Mouse (Mus musculus) hindbrain, embryonic 14.5 days (tissue): Measurements from ENCODE around the gene Klhl5. TPM values are rescaled to one million over a fixed set of nuclear protein-coding genes. Genes with fewer than 3 reads are reported as not detected.

ENCODE experiments used
- ATAC-seq: fragments of 200-750 bp; cut with Nextera tagmentation; 2 replicates; pipeline ENCODE4 v1.8.0; 2017; ENCODE audit warnings: moderate number of reproducible peaks, mild to moderate bottlenecking, moderate TSS enrichment, moderate library complexity; ENCODE audit not compliant: low FRiP score
- DNase-seq: peaks from one replicate; pipeline ENCODE4 v3.0.0-alpha.2; 2015; ENCODE audit warnings: low spot score
- H3K27ac ChIP-seq: fragments of 300-500 bp; sonication (generic); 2 replicates; pipeline ENCODE4 v1.5.1; 2014; ENCODE audit warnings: mild to moderate bottlenecking, moderate library complexity
- H3K27me3 ChIP-seq: fragments of 300-500 bp; sonication (generic); 2 replicates; pipeline ENCODE4 v1.6.1; 2014; ENCODE audit warnings: mild to moderate bottlenecking, low read length, mixed read lengths; ENCODE audit not compliant: control insufficient read depth, insufficient read depth
- H3K36me3 ChIP-seq: fragments of 300-500 bp; sonication (generic); replicated peaks from 2 replicates; pipeline ENCODE4 v1.6.1; 2014; ENCODE audit not compliant: control insufficient read depth, insufficient read depth
- H3K4me1 ChIP-seq: fragments of 300-500 bp; sonication (generic); replicated peaks from 2 replicates; pipeline ENCODE4 v1.6.1; 2014; ENCODE audit warnings: antibody characterized with exemption, low read length, mixed read lengths; ENCODE audit not compliant: control insufficient read depth, insufficient read depth
- H3K4me2 ChIP-seq: fragments of 300-500 bp; sonication (generic); replicated peaks from 2 replicates; pipeline ENCODE4 v1.6.1; 2014; ENCODE audit warnings: mild to moderate bottlenecking, moderate library complexity
- H3K4me3 ChIP-seq: fragments of 300-500 bp; sonication (generic); replicated peaks from 2 replicates; pipeline ENCODE4 v1.5.1; 2014; ENCODE audit warnings: mild to moderate bottlenecking, low read length
- H3K9ac ChIP-seq: fragments of 300-500 bp; sonication (generic); 2 replicates; pipeline ENCODE4 v1.6.1; 2014
- H3K9me3 ChIP-seq: fragments of 300-500 bp; sonication (generic); 2 replicates; pipeline ENCODE4 v1.6.1; 2016; ENCODE audit warnings: low read length; ENCODE audit not compliant: control insufficient read depth
- WGBS: fragments of 180-500 bp; shearing (Covaris S2); extraction: QIAGEN DNeasy Blood & Tissue Kit; methylation state at CpG from one replicate; pipeline ENCODE4 v1.1.7; 2014; 5-methylcytosine and 5-hydroxymethylcytosine counted together
- polyA plus RNA-seq: library from polyadenylated mRNA; unstranded; fragments of >200 nt; fragmentation: Nextera tagmentation; extraction: Ambion mirVana; gene quantifications from 2 replicates; pipeline ENCODE4 v1.2.1, GENCODE M21; 2014

Klhl5 gene
- polyA plus RNA-seq, 1 experiment from 2014 or later, result 49.2 TPM

DNA sequence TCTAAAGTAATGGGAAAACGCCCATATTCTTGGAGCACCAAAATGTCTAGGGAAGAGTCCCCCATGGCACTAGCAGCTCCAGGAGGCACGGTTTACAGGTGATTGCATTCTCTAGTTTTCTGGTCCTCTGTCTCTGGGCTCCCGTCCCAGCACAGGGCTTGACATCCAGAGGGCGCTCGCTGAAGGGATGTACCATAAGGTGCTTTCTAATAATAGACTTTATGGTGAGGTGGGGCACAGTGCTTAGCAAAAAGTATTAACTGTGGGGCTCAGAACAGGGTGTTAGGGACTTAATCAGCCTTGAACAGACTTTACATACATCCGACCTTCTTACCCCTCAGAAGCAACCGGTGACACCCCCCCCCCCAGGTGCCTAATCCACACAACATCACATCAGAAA lies 32.6 kb upstream of the Klhl5 start:
- ATAC-seq (no peak), DNase-seq (no peak)
- Histone ChIP-seq H3K36me3 (no peaks in the 10 kb centered on the region), H3K9ac (no peak overlapping the region), H3K4me1 (0 out of 2 replicates have a peak, but pooled peaks cover 5% of the 10 kb centered on the region), H3K27me3 (no peaks in the 10 kb centered on the region), H3K9me3 (no peaks in the 10 kb centered on the region), H3K4me2 (no peak overlapping the region), H3K4me3 (no peak overlapping the region), H3K27ac (no peak overlapping the region)
- WGBS, result 73% methylated on average over 7 of the region's 7 CpGs

DNA sequence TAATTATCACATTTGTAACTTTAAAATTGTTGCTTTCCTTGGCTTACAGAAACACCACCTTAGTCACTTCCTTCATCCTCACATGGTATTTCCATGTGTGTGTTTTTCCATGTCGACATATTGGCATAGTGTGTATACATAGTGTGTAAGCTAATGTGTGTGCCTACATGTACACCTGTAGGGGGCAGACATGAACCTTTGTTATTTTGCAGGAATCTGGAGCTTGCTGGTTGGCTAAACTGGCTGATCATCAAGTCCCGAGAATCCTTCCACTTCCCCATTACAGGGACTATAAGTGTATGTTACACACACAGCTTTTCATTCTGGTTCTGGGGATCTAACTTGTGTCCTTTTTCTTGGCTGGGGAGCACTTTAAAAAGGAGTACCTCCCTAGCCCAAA lies 31.3 kb upstream of the Klhl5 start:
- Histone ChIP-seq H3K27me3 (no peaks in the 10 kb centered on the region), H3K36me3 (no peaks in the 10 kb centered on the region), H3K27ac (no peak overlapping the region), H3K9me3 (no peaks in the 10 kb centered on the region), H3K4me2 (no peak overlapping the region), H3K4me3 (no peak overlapping the region), H3K4me1 (0 out of 2 replicates have a peak, but pooled peaks cover 5% of the 10 kb centered on the region), H3K9ac (no peak overlapping the region)
- WGBS, result 86% methylated on average over 2 of the region's 2 CpGs
- DNase-seq, result no peak
- ATAC-seq, result no peak

DNA sequence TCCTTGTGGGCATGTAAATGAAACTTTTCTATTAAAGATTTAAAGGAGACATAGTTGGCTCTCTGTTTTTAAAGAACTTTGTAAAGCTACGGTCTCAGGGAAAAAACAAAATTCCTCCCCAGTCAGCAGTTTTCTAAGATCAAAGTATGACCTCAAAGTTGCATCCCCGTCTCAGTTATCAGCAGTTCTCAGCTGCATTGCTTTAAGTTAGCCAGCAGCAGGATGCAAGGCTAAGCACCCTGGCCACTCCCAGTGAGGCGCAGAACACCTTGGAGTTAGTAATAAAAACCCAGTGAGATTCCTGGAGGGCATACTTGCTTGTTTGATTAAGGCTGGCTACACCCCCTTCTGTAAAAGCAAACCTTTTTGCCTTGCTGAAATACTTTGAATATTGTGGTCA lies 30.6 kb upstream of the Klhl5 start:
- Histone ChIP-seq H3K27me3 (no peaks in the 10 kb centered on the region), H3K36me3 (no peaks in the 10 kb centered on the region), H3K4me1 (0 out of 2 replicates have a peak, but pooled peaks cover 3% of the 10 kb centered on the region), H3K4me2 (no peak overlapping the region), H3K9me3 (no peaks in the 10 kb centered on the region), H3K9ac (no peak overlapping the region), H3K27ac (no peak overlapping the region), H3K4me3 (no peak overlapping the region)
- ATAC-seq (no peak), DNase-seq (no peak)
- 61% methylated on average over 3 of the region's 3 CpGs for WGBS

DNA sequence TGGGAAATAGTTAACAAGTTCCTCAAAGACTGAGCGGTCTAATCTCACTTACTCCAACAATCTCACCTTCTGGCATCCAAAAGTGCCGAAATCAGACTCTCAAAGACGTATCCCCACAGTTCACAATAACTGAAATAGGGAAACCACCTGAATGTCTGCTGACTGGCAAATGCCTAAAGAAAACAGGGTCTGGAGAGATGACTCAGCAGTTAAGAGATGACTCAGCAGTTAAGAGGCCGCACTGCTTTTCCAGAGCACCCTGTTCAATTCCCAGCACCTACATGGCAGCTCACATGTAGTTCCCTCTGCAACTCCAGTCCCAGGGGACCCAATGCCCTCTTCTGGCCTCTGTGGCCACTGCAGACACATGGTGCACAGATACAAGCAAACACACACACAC lies 29.3 kb upstream of the Klhl5 start:
- WGBS, result 97% methylated on average over 4 of the region's 4 CpGs
- Histone ChIP-seq H3K4me2 (no peak overlapping the region), H3K9ac (no peak overlapping the region), H3K4me3 (no peak overlapping the region), H3K27me3 (no peaks in the 10 kb centered on the region), H3K4me1 (no peaks in the 10 kb centered on the region), H3K36me3 (no peaks in the 10 kb centered on the region), H3K27ac (no peak overlapping the region), H3K9me3 (no peaks in the 10 kb centered on the region)
- DNase-seq (no peak), ATAC-seq (no peak)

DNA sequence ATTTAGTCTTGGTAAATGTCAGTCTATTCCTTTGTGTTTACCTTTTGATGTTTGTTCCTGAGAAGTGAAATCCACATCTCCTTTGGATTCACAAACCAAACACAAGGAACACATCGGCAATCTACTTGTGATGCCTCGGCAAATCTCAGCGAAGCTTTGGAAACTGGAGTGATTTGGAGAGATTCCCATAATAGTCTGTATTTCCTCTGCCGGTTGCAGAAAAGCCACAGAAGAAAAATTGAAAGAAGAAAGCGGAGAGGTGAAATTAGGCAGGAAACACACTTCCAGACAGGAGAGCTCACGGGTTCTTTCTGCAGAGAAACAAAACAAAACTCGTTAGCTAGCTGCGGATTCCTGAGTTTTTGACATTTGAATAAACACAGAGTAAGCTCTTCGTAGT lies 27.5 kb upstream of the Klhl5 start:
- no peaks in the 10 kb centered on the region for H3K9me3 ChIP-seq
- H3K9ac ChIP-seq, result no peak overlapping the region
- WGBS, result 83% methylated on average over 9 of the region's 9 CpGs
- no peak overlapping the region for H3K4me2 ChIP-seq
- H3K27ac ChIP-seq, result no peak overlapping the region
- H3K36me3 ChIP-seq, result no peaks in the 10 kb centered on the region
- no peaks in the 10 kb centered on the region for H3K4me1 ChIP-seq
- H3K27me3 ChIP-seq, result no peaks in the 10 kb centered on the region
- ATAC-seq (no peak), DNase-seq (no peak)
- no peak overlapping the region for H3K4me3 ChIP-seq

DNA sequence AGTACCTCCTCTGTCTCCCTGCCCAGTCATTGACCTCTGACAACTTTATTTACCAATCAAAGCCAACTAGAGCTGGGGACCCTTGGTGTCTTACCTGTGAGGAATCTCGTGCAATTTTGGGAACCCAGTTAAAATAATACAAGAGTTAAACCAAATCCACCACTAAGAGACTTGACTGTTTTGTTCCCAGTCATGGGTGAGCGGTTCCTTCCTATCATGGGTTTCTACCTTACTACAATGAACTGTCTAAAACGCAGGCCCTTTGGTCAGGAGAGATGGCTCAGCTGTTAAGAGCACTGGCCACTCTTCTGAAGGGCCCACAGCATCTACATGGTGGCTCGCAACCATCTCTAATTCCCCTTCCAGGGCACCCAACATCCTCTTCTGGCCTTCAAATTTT lies 25.5 kb upstream of the Klhl5 start:
- no peak overlapping the region for H3K4me2 ChIP-seq
- H3K4me3 ChIP-seq, result no peak overlapping the region
- H3K4me1 ChIP-seq, result no peaks in the 10 kb centered on the region
- no peaks in the 10 kb centered on the region for H3K27me3 ChIP-seq
- 80% methylated on average over 4 of the region's 4 CpGs for WGBS
- H3K9ac ChIP-seq, result no peak overlapping the region
- no peaks in the 10 kb centered on the region for H3K36me3 ChIP-seq
- H3K27ac ChIP-seq, result no peak overlapping the region
- DNase-seq (no peak), ATAC-seq (no peak)
- H3K9me3 ChIP-seq, result no peaks in the 10 kb centered on the region

DNA sequence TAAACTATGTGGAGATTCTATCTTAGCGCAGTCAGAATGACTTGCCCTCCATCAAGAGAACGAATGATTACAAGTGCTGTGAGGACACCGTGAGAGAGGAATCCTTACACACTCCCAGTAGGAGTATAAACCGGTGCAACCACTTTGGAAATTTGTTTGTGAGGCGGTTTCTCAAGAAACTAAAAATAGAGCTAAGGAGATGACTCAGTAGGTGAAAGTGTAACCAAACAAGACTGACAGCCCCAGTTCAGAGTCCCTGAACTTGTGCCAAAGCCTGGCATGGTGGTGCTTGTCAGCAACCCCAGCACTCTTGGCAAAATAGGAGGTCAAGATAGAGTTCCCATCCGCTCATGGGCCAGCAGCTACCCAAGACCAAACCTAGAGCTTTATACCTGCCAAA lies 20.8 kb upstream of the Klhl5 start:
- DNase-seq (no peak), ATAC-seq (no peak)
- Histone ChIP-seq H3K36me3 (no peaks in the 10 kb centered on the region), H3K4me3 (no peak overlapping the region), H3K27me3 (no peaks in the 10 kb centered on the region), H3K4me1 (no peaks in the 10 kb centered on the region), H3K4me2 (no peak overlapping the region), H3K9me3 (no peaks in the 10 kb centered on the region), H3K27ac (no peak overlapping the region), H3K9ac (no peak overlapping the region)
- 88% methylated on average over 6 of the region's 6 CpGs for WGBS

DNA sequence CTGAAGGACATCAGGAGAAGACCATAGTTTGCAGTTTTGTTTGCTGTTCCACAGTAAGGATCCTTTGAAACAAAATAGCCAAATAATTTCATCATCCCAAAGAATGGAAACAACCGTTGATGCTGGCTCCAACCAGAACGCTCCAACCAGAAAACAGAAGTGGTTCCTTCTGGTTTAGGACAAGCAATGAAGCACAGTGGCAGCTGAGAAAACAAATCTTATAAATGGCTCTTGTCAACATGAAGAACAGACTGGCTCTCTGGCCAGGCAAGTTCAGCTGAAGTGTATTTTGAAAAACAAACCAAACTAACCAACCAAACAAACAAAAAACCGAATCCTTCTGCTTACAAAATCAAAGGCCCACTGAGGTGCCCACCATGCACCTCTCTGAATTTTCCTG lies 17.6 kb upstream of the Klhl5 start:
- ATAC-seq, result no peak
- Histone ChIP-seq H3K36me3 (no peaks in the 10 kb centered on the region), H3K9me3 (no peaks in the 10 kb centered on the region), H3K27me3 (no peaks in the 10 kb centered on the region), H3K4me3 (no peak overlapping the region), H3K4me2 (no peak overlapping the region), H3K4me1 (no peaks in the 10 kb centered on the region), H3K9ac (no peak overlapping the region), H3K27ac (no peak overlapping the region)
- no peak for DNase-seq
- 86% methylated on average over 3 of the region's 3 CpGs for WGBS

DNA sequence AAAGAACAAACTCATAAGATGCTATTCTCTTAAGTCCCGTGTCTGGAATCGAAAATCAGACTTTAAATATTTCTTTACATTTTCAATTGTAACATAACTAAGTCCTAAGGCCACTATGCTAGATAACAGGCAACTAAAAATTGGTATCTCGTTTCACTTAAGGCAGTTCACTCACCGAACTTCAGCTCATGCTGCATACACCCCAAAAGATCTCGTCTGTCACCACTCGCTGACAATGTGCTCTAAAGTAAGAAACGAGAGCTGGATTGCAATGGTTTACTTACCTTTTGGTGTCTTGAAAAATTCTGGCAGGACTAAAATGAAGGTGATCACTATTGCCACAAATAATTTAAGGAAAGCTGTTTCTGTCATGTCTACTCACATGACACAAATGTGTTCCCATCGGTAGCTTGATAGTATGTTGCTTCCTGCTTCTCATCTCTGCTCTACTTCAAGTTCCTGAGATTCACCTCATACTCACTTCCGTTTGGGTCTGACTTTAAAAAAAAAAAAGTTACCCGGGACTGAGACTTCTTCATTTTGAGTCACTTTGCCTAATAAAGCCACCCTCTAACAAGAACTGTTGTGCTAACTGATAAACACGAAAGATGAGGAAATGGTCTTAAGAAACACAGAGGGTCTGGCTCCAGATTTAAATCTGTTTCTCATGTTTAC lies 16.0 kb upstream of the Klhl5 start:
- no peaks in the 10 kb centered on the region for H3K9me3 ChIP-seq
- WGBS, result 78% methylated on average over 11 of the region's 11 CpGs

DNA sequence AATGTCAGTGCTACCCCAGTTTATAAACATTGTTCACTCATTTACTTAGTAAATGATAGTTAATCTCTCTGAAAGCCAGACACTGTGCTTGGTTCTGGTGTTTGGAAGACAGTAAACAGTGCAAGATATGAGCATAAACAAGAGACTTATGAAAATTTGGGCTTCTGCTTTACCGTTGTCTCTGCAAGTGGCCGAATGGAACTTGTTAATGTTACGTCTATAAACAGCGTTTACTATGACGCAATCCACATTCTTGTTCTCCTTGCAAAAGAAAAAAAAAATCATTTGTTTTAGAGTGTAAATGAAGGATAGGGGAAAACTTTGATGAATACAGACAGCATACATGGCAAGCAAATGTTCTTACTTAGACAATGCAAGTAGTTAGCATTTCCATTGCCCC lies 15.4 kb upstream of the Klhl5 start, which contains the start of gene Tmem156:
TSS of gene Tmem156 (minus strand) at position 212 of the 400 bp plus-strand sequence.
- no peak for ATAC-seq
- no peak within 1 kb of the TSS for H3K4me3 ChIP-seq
- H3K9ac ChIP-seq, result no peak within 1 kb of the TSS
- H3K4me1 ChIP-seq, result no peaks in the 10 kb centered on the region
- H3K27me3 ChIP-seq, result no peaks in the 10 kb centered on the region
- H3K36me3 ChIP-seq, result no peaks in the 10 kb centered on the region
- H3K9me3 ChIP-seq, result no peaks in the 10 kb centered on the region
- H3K4me2 ChIP-seq, result no peak within 1 kb of the TSS
- H3K27ac ChIP-seq, result no peak within 1 kb of the TSS
- 88% methylated on average over 5 of the region's 5 CpGs for WGBS
- DNase-seq, result no peak

More for the DNA sequence above, 16.0 kb upstream of the Klhl5 start:
- Histone ChIP-seq H3K36me3 (no peaks in the 10 kb centered on the region), H3K27ac (no peak overlapping the region), H3K4me3 (no peak overlapping the region), H3K27me3 (no peaks in the 10 kb centered on the region), H3K4me1 (no peaks in the 10 kb centered on the region), H3K4me2 (no peak overlapping the region), H3K9ac (no peak overlapping the region)
- no peak for ATAC-seq
- no peak for DNase-seq
